Comparison of ENCODE assay signal across 8 mouse cellular contexts in genomic region chr7:130576981-130577380, GRCm38 (mm10). TPM values are rescaled to one million over a fixed set of nuclear protein-coding genes. Genes with fewer than 3 reads are reported as not detected.
A peak's percentile ranks its signal among the peaks of the same experiment; 100 is the strongest.
DNase-seq lines count a peak whose midpoint lies in the region; ATAC-seq and TF ChIP-seq lines count a peak whose summit lies in the region.

No protein-coding gene starts in this region.

- H3K4me2 ChIP-seq in midbrain, embryonic 11.5 days: no peak overlapping the region
- H3K4me2 ChIP-seq in midbrain, embryonic 16.5 days (ENCODE audit: low read length): no peak overlapping the region
- H3K4me2 ChIP-seq in intestine, embryonic 14.5 days (ENCODE audit: low read length): peak overlapping the region; percentile 44
- H3K4me2 ChIP-seq in lung, embryonic 14.5 days: peak overlapping the region; percentile 57

- no peak overlapping the region for H3K4me3 ChIP-seq in midbrain, embryonic 11.5 days (ENCODE audit: low read depth, low read length)
- H3K4me3 ChIP-seq in midbrain, embryonic 16.5 days (ENCODE audit: low read depth, low read length): no peak overlapping the region
- peak overlapping the region; percentile 26; the same call in 1 of the 2 replicates for H3K4me3 ChIP-seq in embryonic facial prominence, embryonic 10.5 days
- 0 out of 2 replicates have a peak overlapping the region, but pooled peaks have one; percentile 4 for H3K4me3 ChIP-seq in intestine, embryonic 14.5 days (ENCODE audit: low read depth, low read length)
- peak overlapping the region; percentile 22 for H3K4me3 ChIP-seq in lung, embryonic 14.5 days (ENCODE audit: low read depth, low read length)

- ATAC-seq in midbrain, embryonic 11.5 days (ENCODE audit: low FRiP score): no peak
- no peak for ATAC-seq in midbrain, embryonic 16.5 days
- no peak for ATAC-seq in intestine, embryonic 14.5 days (replicated peaks; ENCODE audit: low FRiP score, low TSS enrichment, low read depth)
- ATAC-seq in lung, embryonic 14.5 days (ENCODE audit: insufficient read depth): no peak

- H3K27me3 ChIP-seq in midbrain, embryonic 11.5 days (ENCODE audit: control insufficient read depth, insufficient read depth, low read length): no peaks in the 10 kb centered on the region
- no peaks in the 10 kb centered on the region for H3K27me3 ChIP-seq in midbrain, embryonic 16.5 days (ENCODE audit: control insufficient read depth, insufficient read depth, low read depth, low read length)
- 0 out of 2 replicates have a peak, but pooled peaks cover 3% of the 10 kb centered on the region for H3K27me3 ChIP-seq in embryonic facial prominence, embryonic 10.5 days (replicated peaks; ENCODE audit: low read depth, poor library complexity, severe bottlenecking)
- H3K27me3 ChIP-seq in intestine, embryonic 14.5 days (replicated peaks; ENCODE audit: control insufficient read depth, insufficient read depth, low read length): no peaks in the 10 kb centered on the region
- H3K27me3 ChIP-seq in lung, embryonic 14.5 days (ENCODE audit: insufficient read depth, low read length): no peaks in the 10 kb centered on the region

- H3K9ac ChIP-seq in midbrain, embryonic 11.5 days (ENCODE audit: low read length): no peak overlapping the region
- no peak overlapping the region for H3K9ac ChIP-seq in midbrain, embryonic 16.5 days (ENCODE audit: low read depth, low read length)
- no peak overlapping the region for H3K9ac ChIP-seq in intestine, embryonic 14.5 days (ENCODE audit: low read length)
- H3K9ac ChIP-seq in lung, embryonic 14.5 days: peak overlapping the region; percentile 21; the same call in 1 of the 2 replicates

- H3K4me1 ChIP-seq in midbrain, embryonic 11.5 days (ENCODE audit: control insufficient read depth, insufficient read depth, low read length): no peaks in the 10 kb centered on the region
- no peaks in the 10 kb centered on the region for H3K4me1 ChIP-seq in midbrain, embryonic 16.5 days (ENCODE audit: control insufficient read depth, insufficient read depth, low read length)
- peaks cover 14% of the 10 kb centered on the region for H3K4me1 ChIP-seq in embryonic facial prominence, embryonic 10.5 days
- peaks cover 15% of the 10 kb centered on the region; the same call in 1 of the 2 replicates for H3K4me1 ChIP-seq in intestine, embryonic 14.5 days (replicated peaks; ENCODE audit: control insufficient read depth, insufficient read depth, low read length)
- H3K4me1 ChIP-seq in lung, embryonic 14.5 days (ENCODE audit: insufficient read depth): peaks cover 10% of the 10 kb centered on the region

- H3K36me3 ChIP-seq in midbrain, embryonic 11.5 days (ENCODE audit: control insufficient read depth, insufficient read depth, low read length): no peaks in the 10 kb centered on the region
- no peaks in the 10 kb centered on the region for H3K36me3 ChIP-seq in midbrain, embryonic 16.5 days (ENCODE audit: control insufficient read depth, insufficient read depth, low read length)
- H3K36me3 ChIP-seq in embryonic facial prominence, embryonic 10.5 days (replicated peaks): no peaks in the 10 kb centered on the region
- H3K36me3 ChIP-seq in intestine, embryonic 14.5 days (ENCODE audit: control insufficient read depth, insufficient read depth, low read length): no peaks in the 10 kb centered on the region
- H3K36me3 ChIP-seq in lung, embryonic 14.5 days (ENCODE audit: insufficient read depth): no peaks in the 10 kb centered on the region

- WGBS in midbrain, embryonic 11.5 days: 42% methylated on average over 10 of the region's 10 CpGs
- 42% methylated on average over 10 of the region's 10 CpGs for WGBS in midbrain, embryonic 16.5 days
- 37% methylated on average over 10 of the region's 10 CpGs for WGBS in embryonic facial prominence, embryonic 10.5 days
- WGBS in intestine, embryonic 14.5 days: 24% methylated on average over 10 of the region's 10 CpGs
- 10% methylated on average over 10 of the region's 10 CpGs for WGBS in lung, embryonic 14.5 days

- no peak overlapping the region for H3K27ac ChIP-seq in midbrain, embryonic 11.5 days (ENCODE audit: low read depth, low read length)
- H3K27ac ChIP-seq in midbrain, embryonic 16.5 days (ENCODE audit: low read length): no peak overlapping the region
- H3K27ac ChIP-seq in embryonic facial prominence, embryonic 10.5 days (replicated peaks): 0 out of 2 replicates have a peak overlapping the region, but pooled peaks have one; percentile 24
- no peak overlapping the region; the same call in 1 of the 2 replicates for H3K27ac ChIP-seq in intestine, embryonic 14.5 days (ENCODE audit: low read depth)
- no peak overlapping the region; the same call in 1 of the 2 replicates for H3K27ac ChIP-seq in lung, embryonic 14.5 days (ENCODE audit: low read depth)

- peak; percentile 79 for DNase-seq in midbrain, embryonic 11.5 days (ENCODE audit: low spot score, missing footprints)
- DNase-seq in embryonic facial prominence, embryonic 10.5 days (ENCODE audit: low spot score): no peak
- DNase-seq in intestine, embryonic 14.5 days (ENCODE audit: low spot score): peak; percentile 57
- peak; percentile 70 for DNase-seq in lung, embryonic 14.5 days
- DNase-seq in cerebellum, adult 8-10 months: no peak
- no peak for DNase-seq in embryo, embryonic 9.5 days (ENCODE audit: extremely low spot score)
- DNase-seq in cerebellum, postnatal 36 days: no peak

- no peaks in the 10 kb centered on the region for H3K9me3 ChIP-seq in midbrain, embryonic 11.5 days (ENCODE audit: control insufficient read depth, low read length)
- H3K9me3 ChIP-seq in midbrain, embryonic 16.5 days (replicated peaks; ENCODE audit: control insufficient read depth, low read length, poor library complexity, severe bottlenecking): no peaks in the 10 kb centered on the region
- no peaks in the 10 kb centered on the region for H3K9me3 ChIP-seq in embryonic facial prominence, embryonic 10.5 days
- H3K9me3 ChIP-seq in intestine, embryonic 14.5 days (ENCODE audit: control insufficient read depth, low read length): no peaks in the 10 kb centered on the region
- H3K9me3 ChIP-seq in lung, embryonic 14.5 days (ENCODE audit: low read depth, low read length): no peaks in the 10 kb centered on the region

- TF ChIP-seq CTCF in lung, embryonic 14.5 days (IDR thresholded peaks at IDR 0.05; ENCODE audit: low read depth): 0 out of 2 replicates have a peak, but pooled peaks have one; percentile 8

RNA-seq across cellular contexts. Expression of gene Tacc2, which starts 0.3 kb away (rescaled TPM):
- 45.8 and 47.3 TPM in 2 replicates for polyA plus RNA-seq in midbrain, embryonic 11.5 days (2014; fragmentation: Nextera tagmentation; extraction: Ambion mirVana)
- 61.1 and 66.3 TPM in 2 replicates for polyA plus RNA-seq in midbrain, embryonic 16.5 days (2015; fragmentation: Nextera tagmentation; extraction: Ambion mirVana)
- 44.0 and 49.6 TPM in 2 replicates for polyA plus RNA-seq in embryonic facial prominence, embryonic 10.5 days (2016; fragmentation: Nextera tagmentation; extraction: Ambion mirVana)
- 33.7 and 38.4 TPM in 2 replicates for polyA plus RNA-seq in intestine, embryonic 14.5 days (2014; fragmentation: Nextera tagmentation; extraction: Ambion mirVana)
- 32.6 and 33.8 TPM in 2 replicates for polyA plus RNA-seq in lung, embryonic 14.5 days (2014; fragmentation: Nextera tagmentation; extraction: Ambion mirVana)

RNA-seq across cellular contexts. Expression of gene Nsmce4a, which starts 4.1 kb away (rescaled TPM):
- polyA plus RNA-seq in midbrain, embryonic 11.5 days (2014; fragmentation: Nextera tagmentation; extraction: Ambion mirVana): 223 and 239 TPM in 2 replicates
- polyA plus RNA-seq in midbrain, embryonic 16.5 days (2015; fragmentation: Nextera tagmentation; extraction: Ambion mirVana): 70.3 and 73.2 TPM in 2 replicates
- 196 and 197 TPM in 2 replicates for polyA plus RNA-seq in embryonic facial prominence, embryonic 10.5 days (2016; fragmentation: Nextera tagmentation; extraction: Ambion mirVana)
- 173 and 178 TPM in 2 replicates for polyA plus RNA-seq in intestine, embryonic 14.5 days (2014; fragmentation: Nextera tagmentation; extraction: Ambion mirVana)
- 185 and 192 TPM in 2 replicates for polyA plus RNA-seq in lung, embryonic 14.5 days (2014; fragmentation: Nextera tagmentation; extraction: Ambion mirVana)

RNA-seq across cellular contexts. Expression of gene Ate1, which starts 56.8 kb away (rescaled TPM):
- polyA plus RNA-seq in midbrain, embryonic 11.5 days (2014; fragmentation: Nextera tagmentation; extraction: Ambion mirVana): 54.8 and 57.1 TPM in 2 replicates
- polyA plus RNA-seq in midbrain, embryonic 16.5 days (2015; fragmentation: Nextera tagmentation; extraction: Ambion mirVana): 117 and 120 TPM in 2 replicates
- polyA plus RNA-seq in embryonic facial prominence, embryonic 10.5 days (2016; fragmentation: Nextera tagmentation; extraction: Ambion mirVana): 48.0 and 56.9 TPM in 2 replicates
- 63.1 and 64.2 TPM in 2 replicates for polyA plus RNA-seq in intestine, embryonic 14.5 days (2014; fragmentation: Nextera tagmentation; extraction: Ambion mirVana)
- polyA plus RNA-seq in lung, embryonic 14.5 days (2014; fragmentation: Nextera tagmentation; extraction: Ambion mirVana): 70.6 and 72.9 TPM in 2 replicates

Comparison
In these comparisons a context has a peak if more than half of its experiments do, and no peak if none do; other contexts are left out.
1. DNase-seq: peak in midbrain, embryonic 11.5 days (single experiment), intestine, embryonic 14.5 days (single experiment) and lung, embryonic 14.5 days (single experiment); none in embryonic facial prominence, embryonic 10.5 days (single experiment), cerebellum, adult 8-10 months (single experiment), embryo, embryonic 9.5 days (single experiment) and cerebellum, postnatal 36 days (0 of 2).
2. H3K4me2 ChIP-seq: peak in intestine, embryonic 14.5 days (single experiment) and lung, embryonic 14.5 days (single experiment); none in midbrain, embryonic 11.5 days (single experiment) and midbrain, embryonic 16.5 days (single experiment).
3. H3K4me3 ChIP-seq: peak in embryonic facial prominence, embryonic 10.5 days (single experiment), intestine, embryonic 14.5 days (single experiment) and lung, embryonic 14.5 days (single experiment); none in midbrain, embryonic 11.5 days (single experiment) and midbrain, embryonic 16.5 days (single experiment).